Mouse (Mus musculus) thymus, adult 2 months (tissue): ENCODE results near the gene Dennd2c.

ENCODE experiments used
- CTCF ChIP-seq: fragments of 200-500 bp; IDR thresholded peaks from 2 replicates; pipeline ENCODE4 v1.5.1; 2012; ENCODE audit warnings: mild to moderate bottlenecking, control low read depth, low read length, moderate library complexity, borderline replicate concordance; ENCODE audit not compliant: control insufficient read depth, poor library complexity, insufficient read depth; ENCODE audit errors: extremely low read depth
- POLR2A ChIP-seq: fragments of 200-500 bp; IDR thresholded peaks from 2 replicates; pipeline ENCODE4 v1.6.1; 2012; ENCODE audit warnings: mild to moderate bottlenecking, low read length, control low read depth, moderate library complexity; ENCODE audit not compliant: control insufficient read depth, poor library complexity, insufficient read depth; ENCODE audit errors: extremely low read depth

- TF ChIP-seq CTCF (no peak), POLR2A (no peak)
These were observed 25.9 kb upstream of the Dennd2c start for GRCm38 (mm10) chr3:103076476-103076875.
